Mouse (Mus musculus) C2C12 (cell line): ENCODE data around the gene Cdc14a.

Experiments
- CEBPB ChIP-seq: IDR thresholded peaks from one replicate; pipeline ENCODE4 v1.6.1; 2011; ENCODE audit warnings: low read depth, mild to moderate bottlenecking, control low read depth, moderate library complexity
- CTCF ChIP-seq: IDR thresholded peaks from one replicate; pipeline ENCODE4 v1.5.1; 2011; ENCODE audit not compliant: control insufficient read depth, insufficient read depth, insufficient read length
- FOSL1 ChIP-seq: IDR thresholded peaks from one replicate; pipeline ENCODE4 v1.8.0; 2011; ENCODE audit warnings: mild to moderate bottlenecking, low read length; ENCODE audit not compliant: poor library complexity, insufficient read depth, severe bottlenecking
- MAX ChIP-seq: IDR thresholded peaks from one replicate; pipeline ENCODE4 v1.6.1; 2011; ENCODE audit warnings: mild to moderate bottlenecking, control low read depth
- MYOD1 ChIP-seq: IDR thresholded peaks from one replicate; pipeline ENCODE4 v1.6.1; 2011; ENCODE audit warnings: low read depth; ENCODE audit not compliant: control insufficient read depth, insufficient read length
- MYOG ChIP-seq: IDR thresholded peaks from one replicate; pipeline ENCODE4 v1.6.1; 2011; ENCODE audit not compliant: control insufficient read depth, insufficient read length; ENCODE audit errors: extremely low read depth
- USF1 ChIP-seq: IDR thresholded peaks from one replicate; pipeline ENCODE4 v1.6.1; 2011; ENCODE audit warnings: low read depth, mild to moderate bottlenecking, control low read depth, moderate library complexity

GRCm38 (mm10) chr3:116288833-116289232 lies 135.0 kb downstream of the Cdc14a start:
- TF ChIP-seq CTCF (no peak), MYOG (no peak), MAX (no peak), USF1 (no peak), CEBPB (no peak), MYOD1 (no peak), FOSL1 (no peak)
